Mouse (Mus musculus) cerebellum, adult (tissue): ENCODE data around the gene Clcn7.
"Not testable (repeated sequence)": the region's sequence is repeated elsewhere in the genome, so short reads cannot be mapped to it uniquely, and the experiment has no call there.

Experiments
- ATAC-seq: cut with Nextera tagmentation; 2 replicates; pipeline ENCODE4 v1.9.2; 2017; ENCODE audit warnings: mild to moderate bottlenecking, moderate library complexity, mixed read lengths; ENCODE audit not compliant: insufficient number of reproducible peaks, low FRiP score, low TSS enrichment

Clcn7 gene

GRCm38 (mm10) chr17:25125442-25126060 is 7.6 kb upstream of the Clcn7 start:
- ATAC-seq, result not testable (repeated sequence)

GRCm38 (mm10) chr17:25127079-25127478 is 6.1 kb upstream of the Clcn7 start:
- ATAC-seq, result no peak

GRCm38 (mm10) chr17:25127681-25128080 is 5.5 kb upstream of the Clcn7 start:
- ATAC-seq, result no peak

DNA sequence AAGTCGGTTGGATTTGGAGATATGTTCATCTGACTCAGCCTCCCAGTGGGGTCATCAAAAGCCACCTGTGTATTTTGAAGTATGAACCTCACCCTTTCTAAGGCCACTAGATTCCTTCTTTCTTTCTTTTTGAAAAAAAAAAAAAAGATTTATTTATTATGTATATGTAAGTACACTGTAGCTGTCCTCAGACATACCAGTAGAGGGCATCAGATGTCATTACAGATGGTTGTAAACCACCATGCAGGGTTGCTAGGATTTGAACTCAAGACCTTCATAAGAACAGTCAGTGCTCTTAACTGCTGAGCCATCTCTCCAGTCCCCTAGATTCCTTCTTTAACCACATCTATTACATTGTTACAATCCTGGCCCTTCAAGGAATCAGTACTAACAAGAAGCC is 3.1 kb upstream of the Clcn7 start:
- no peak for ATAC-seq

DNA sequence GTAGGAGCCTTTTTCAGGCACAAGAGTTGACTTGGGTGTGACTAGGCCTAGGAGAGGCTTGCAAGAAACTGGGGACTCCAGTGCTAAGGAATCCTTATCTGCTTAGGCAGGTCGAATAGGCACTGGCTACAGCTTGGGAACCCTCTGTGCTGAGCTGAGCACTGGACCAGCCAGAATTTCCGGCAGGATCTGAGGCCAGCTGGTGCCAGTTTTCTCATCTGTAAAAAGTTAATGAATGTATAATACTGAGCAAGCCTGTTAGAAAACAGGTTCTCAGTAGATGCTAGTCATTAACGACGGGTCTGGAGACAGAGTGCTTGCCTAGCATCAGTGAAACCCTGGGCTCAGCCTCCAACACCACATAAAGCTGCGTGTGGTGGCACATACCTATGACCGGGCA is 2.4 kb downstream of the Clcn7 start:
- ATAC-seq, result no peak

- no peak for ATAC-seq
These were observed 5.6 kb downstream of the Clcn7 start for GRCm38 (mm10) chr17:25138803-25139202.

- no peak for ATAC-seq
These were observed 6.8 kb downstream of the Clcn7 start for GRCm38 (mm10) chr17:25139960-25140359.

DNA sequence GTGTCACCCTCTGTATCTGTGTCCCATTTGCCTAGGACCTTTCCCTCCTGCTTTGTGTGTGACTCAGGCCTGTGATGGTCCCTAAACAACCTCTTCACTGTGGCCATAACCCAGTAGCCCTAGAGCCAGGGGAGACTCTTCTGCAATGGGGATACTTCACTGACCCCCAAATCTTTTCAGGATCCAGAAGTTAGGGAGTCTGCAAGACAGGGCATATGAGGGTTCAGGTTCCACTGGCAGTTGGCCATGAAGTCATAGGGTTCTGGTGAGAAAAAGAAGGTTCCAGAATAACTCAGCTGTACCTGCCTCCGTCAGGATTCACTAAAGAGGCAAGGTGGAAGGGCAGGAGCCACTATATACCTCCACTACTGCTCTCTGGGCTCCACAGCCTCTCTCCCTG is 29.0 kb downstream of the Clcn7 start, which contains the start of gene Ccdc154:
TSS of gene Ccdc154 (plus strand) at position 301 of the 400 bp plus-strand sequence.
- no peak for ATAC-seq

- ATAC-seq, result no peak
These were observed 30.2 kb downstream of the Clcn7 start for GRCm38 (mm10) chr17:25163387-25163786.

DNA sequence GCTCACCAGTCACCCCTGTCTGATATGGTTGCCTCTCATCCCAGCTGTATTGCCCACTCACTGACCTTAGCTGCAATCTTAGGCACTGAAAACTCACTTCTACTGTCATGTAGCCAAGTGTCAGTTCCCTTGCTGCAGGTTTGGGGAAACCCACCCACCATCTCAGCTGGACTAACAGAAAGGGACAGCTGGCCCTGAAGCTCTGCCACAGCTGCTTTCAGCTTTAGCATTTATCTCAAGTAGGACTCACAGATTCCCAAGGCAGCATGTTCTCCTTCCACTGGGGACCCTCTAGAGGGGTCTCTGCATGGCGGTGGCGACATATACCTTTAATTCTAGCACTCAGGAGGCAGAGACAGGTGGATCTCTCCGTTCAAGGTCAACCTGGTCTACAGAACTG is 31.6 kb downstream of the Clcn7 start:
- no peak for ATAC-seq

DNA sequence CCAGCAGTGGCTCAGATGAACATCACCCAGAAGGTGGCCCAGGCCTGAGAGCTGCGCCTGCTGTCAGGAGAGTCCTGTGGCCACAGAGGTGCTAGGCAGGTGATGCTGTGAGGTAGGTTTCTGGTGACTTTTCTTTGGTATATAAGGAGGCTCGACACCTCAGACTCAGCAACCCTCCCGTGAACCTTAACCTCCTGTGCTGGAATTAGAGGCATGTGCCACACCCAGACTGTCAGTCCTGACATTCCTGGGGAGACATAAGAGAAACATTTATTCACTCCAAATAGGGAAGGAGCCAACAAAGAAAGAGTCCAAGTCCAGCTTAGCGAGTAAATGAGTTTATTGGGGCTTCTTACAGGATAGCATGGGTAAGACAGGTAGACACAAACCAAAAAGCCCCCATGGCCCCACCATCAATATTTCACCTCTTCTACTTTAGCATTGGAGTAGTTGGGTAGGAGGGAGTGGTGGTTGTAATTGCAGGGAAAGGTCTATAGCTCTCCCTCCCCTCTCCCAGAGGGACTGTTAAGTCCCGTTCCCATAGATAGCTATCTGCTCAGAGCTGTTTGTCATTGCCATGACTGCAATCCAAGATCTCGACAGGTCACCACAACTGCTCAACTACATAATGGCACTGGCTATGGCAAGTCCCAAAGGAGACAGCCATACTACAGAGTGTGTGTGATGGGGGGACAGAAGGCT is 32.9 kb downstream of the Clcn7 start:
- no peak for ATAC-seq

- no peak for ATAC-seq
These were observed 36.5 kb downstream of the Clcn7 start for GRCm38 (mm10) chr17:25169706-25170105.

GRCm38 (mm10) chr17:25172558-25172957 is 39.4 kb downstream of the Clcn7 start:
- ATAC-seq, result no peak

DNA sequence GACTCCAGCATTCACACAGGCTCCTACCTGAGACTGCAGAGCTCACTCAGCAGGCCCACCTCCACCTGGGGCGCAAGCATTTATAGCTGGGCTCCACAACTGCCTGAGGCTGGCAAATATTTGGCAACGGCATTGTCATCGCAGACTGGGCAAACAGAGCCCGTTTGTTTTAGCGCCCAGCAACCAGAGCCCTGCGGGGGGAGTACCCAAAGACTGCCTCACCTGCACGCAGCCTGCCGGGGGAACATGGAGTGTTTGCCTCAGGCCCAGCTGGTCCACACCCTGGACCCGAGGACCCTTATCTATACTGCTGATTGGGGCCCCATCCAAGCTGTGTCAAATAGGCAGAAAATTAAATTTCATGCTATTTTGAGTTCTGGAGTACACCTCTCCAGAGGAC is 42.2 kb downstream of the Clcn7 start, which contains the start of gene Gm38655:
TSS of gene Gm38655 (minus strand) at position 61 of the 400 bp plus-strand sequence.
- ATAC-seq, result no peak

DNA sequence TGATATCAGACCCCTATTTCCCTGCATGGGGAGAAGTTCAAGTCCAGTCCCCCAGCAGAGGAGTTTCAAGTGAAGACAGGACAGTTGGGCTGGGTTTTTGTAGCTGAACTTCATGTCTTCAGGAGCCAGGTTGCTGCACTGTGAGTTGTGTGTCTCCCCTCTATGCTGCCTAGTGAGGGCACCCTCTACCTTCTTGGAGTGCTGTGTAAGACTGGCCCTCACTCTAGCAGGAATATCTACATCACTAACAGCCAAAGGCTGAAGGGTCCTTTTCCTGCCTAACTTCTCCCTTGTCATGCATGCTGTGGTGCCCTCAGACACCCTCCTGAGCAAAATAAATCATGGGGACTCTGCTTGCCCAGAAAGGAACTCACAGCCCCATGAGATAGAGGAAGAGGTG is 50.0 kb downstream of the Clcn7 start:
- no peak for ATAC-seq

- peak; percentile 82; the same call in 1 of the 2 replicates for ATAC-seq
These were observed 51.0 kb downstream of the Clcn7 start, which contains the start of gene BC003965 for GRCm38 (mm10) chr17:25184129-25184691. BC003965 (plus strand) TSS chr17:25184554.

- ATAC-seq, result no peak
These were observed 51.8 kb downstream of the Clcn7 start for GRCm38 (mm10) chr17:25184961-25185360.

DNA sequence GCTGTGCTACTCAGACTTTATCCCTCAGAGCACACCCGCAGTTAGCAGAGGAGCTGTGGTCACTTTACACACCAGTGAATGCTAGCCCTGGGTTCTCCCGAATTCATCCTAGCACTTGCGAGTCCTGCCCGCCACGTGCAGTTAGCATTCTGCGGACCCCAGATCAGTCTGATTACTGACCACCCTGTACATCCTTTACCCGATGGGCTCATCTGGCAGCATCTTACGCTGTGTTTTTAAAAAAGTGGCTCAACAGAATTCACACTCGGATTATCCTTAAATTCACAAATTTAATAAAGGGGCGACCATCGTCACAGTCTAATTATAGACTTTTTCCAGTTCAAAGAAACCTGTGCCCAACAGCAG is 54.6 kb downstream of the Clcn7 start:
- no peak for ATAC-seq

DNA sequence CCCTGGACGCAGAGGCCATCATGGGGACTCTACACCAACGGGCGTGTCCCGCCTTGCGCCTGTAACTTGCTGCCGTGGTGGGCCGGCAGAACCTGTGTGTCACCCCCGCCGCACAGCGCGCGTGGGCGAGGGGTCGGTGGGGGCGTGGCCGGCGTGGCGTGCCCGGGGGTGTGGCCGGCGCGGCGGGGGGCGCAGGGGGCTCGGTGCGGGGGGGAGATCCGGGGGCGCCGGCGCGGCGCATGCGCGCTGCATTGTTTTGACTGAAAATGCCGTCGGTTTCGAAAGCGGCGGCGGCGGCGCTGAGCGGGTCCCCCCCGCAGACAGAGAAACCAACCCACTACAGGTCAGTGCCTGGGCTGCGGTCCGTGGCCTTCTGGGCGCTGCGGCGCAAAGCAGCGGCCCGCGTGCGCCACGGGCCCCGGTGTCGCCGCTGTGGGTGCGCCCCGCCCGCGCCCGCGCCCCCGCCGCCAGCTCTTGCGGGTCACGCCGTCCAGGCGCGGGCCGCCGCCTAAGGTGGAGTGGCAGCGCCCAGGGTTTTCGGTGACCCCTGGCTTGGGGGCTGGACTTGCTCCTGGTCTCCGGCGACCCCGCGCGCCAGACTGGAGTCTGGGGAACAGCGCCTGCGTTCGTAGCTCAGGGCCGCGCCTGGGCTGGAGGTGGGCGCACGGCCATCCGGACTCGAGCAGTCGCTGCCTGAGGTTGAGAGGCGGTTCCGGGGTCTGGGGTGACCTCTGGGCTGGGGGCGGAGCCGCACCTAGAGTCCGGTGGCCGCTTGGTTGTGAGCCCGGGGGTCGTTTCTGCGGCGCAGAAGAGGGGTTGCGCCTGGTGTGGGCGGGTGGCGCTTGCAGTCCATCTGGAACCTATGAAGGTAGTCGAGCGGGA is 55.2 kb downstream of the Clcn7 start, which contains the start of gene Unkl:
TSS of gene Unkl (plus strand) at position 248 of the 882 bp plus-strand sequence.
- ATAC-seq, result no peak

GRCm38 (mm10) chr17:25189091-25189490 is 55.9 kb downstream of the Clcn7 start:
- ATAC-seq, result no peak

DNA sequence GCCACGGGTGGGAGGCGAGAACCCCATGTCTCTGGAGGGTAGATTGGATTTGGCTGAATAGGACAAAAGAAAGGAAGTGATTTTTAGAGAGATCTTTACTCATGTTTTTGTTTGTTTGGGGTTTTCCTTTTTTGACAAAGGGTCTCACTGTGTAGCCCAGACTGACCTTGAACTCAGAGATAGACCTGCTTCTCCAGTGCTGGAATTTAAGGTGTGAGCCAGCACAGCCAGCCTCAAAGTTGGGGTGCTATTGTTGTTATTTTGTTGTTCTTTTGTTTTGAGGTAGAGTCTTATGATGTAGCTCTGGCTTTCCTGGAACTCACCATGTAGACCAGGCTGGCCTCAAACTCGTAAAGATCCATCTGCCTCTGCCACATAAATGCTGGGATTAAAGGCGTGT is 69.2 kb downstream of the Clcn7 start:
- ATAC-seq, result no peak
